Mouse (Mus musculus): ENCODE data around the gene Crygb.

DNA sequence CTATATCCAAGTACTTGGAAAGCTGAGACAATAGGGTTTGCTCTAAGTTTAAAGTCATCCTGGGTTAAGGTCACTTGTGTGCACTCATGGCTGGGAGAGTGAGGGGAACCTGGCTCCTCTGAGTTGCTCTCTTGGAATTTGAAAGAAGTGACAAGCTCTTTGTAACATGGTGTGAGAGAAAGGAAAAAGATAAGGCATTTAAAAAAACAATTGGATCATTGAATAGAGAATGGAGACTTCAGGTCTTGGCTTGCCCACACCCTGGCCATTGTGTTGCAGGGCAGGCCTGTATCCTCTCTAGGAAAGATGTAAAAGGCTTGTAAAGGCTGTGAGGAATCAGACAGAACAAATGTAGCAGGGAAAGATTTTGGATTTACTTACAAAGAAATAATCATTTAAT is 14.2 kb downstream of the Crygb start:
- TF ChIP-seq CTCF (IDR thresholded peaks at IDR 0.05; ENCODE audit: low read depth) (no peak), EP300 (IDR thresholded peaks at IDR 0.05; ENCODE audit: low read depth) (no peak)

All from liver, embryonic 14.5 days (tissue).